Mouse (Mus musculus) T-helper 17 cell (primary cell): ENCODE results near the gene Cd80.

Experiments
- in situ Hi-C, 2 experiments: fragments of 300-600 bp; cut with MboI, MseI; formaldehyde crosslinking; loops; 1 replicate in 1 of 2; 2 replicates in 1 of 2; pipeline ENCODE4 v1.15.1; 2025; ENCODE audit warnings: high pct_unique_total_duplicates in 2 of 2

Gene Cd80

GRCm38 (mm10) chr16:38521211-38521987 is 66.0 kb downstream of the Cd80 start:
- in situ Hi-C loops: no loop called here

- in situ Hi-C loops: no loop called here
These were observed 67.0 kb downstream of the Cd80 start, which contains the start of gene Timmdc1 for GRCm38 (mm10) chr16:38522129-38523084. TSS of gene Timmdc1 (minus strand) at chr16:38522663.

- in situ Hi-C loops: no loop called here
These were observed 70.9 kb downstream of the Cd80 start for GRCm38 (mm10) chr16:38526264-38526663.

GRCm38 (mm10) chr16:38536544-38537146 is 81.3 kb downstream of the Cd80 start:
- in situ Hi-C loops: no loop called here

GRCm38 (mm10) chr16:38538716-38539380 is 83.5 kb downstream of the Cd80 start:
- in situ Hi-C loops: no loop called here
